Comparison of ENCODE assay signal across 24 mouse cellular contexts in genomic region chr5:17746520-17746919, GRCm38 (mm10).
DNase-seq lines count a peak whose midpoint lies in the region; ATAC-seq and TF ChIP-seq lines count a peak whose summit lies in the region.
"Had no signal": no experiment of that assay in that cellular context is flagged by ENCODE, and none has a peak within 500 bp of the region (broad histone marks: within the 10 kb centered on the region; RNA-seq: fewer than 3 reads in every experiment).

No protein-coding gene starts in this region.

- TF ChIP-seq EP300 in lung, postnatal 0 days (IDR thresholded peaks at IDR 0.05) = no peak

- H3K36me3 ChIP-seq in kidney, embryonic 15.5 days = no peaks in the 10 kb centered on the region
- H3K36me3 ChIP-seq in kidney, adult 2 months (ENCODE audit: control insufficient read depth, insufficient read depth, low read length) = no peaks in the 10 kb centered on the region
- no peaks in the 10 kb centered on the region for H3K36me3 ChIP-seq in lung, postnatal 0 days (ENCODE audit: insufficient read depth, low read length)
- no peaks in the 10 kb centered on the region for H3K36me3 ChIP-seq in intestine, embryonic 16.5 days (ENCODE audit: control insufficient read depth, insufficient read depth, low read length)
- H3K36me3 ChIP-seq in midbrain, embryonic 13.5 days = no peaks in the 10 kb centered on the region
- H3K36me3 ChIP-seq: forebrain, embryonic 12.5 days; liver, embryonic 15.5 days; midbrain, embryonic 15.5 days; neural tube, embryonic 13.5 days had no signal

- H3K9me3 ChIP-seq in kidney, embryonic 15.5 days (replicated peaks) = no peaks in the 10 kb centered on the region
- no peaks in the 10 kb centered on the region for H3K9me3 ChIP-seq in lung, postnatal 0 days (ENCODE audit: low read length)
- H3K9me3 ChIP-seq in intestine, embryonic 16.5 days (ENCODE audit: control insufficient read depth, low read length) = no peaks in the 10 kb centered on the region
- H3K9me3 ChIP-seq in midbrain, embryonic 13.5 days = no peaks in the 10 kb centered on the region
- H3K9me3 ChIP-seq: forebrain, embryonic 12.5 days; liver, embryonic 15.5 days; megakaryocyte, embryonic 14.5 days; midbrain, embryonic 15.5 days; neural tube, embryonic 13.5 days had no signal

- no peak overlapping the region for H3K9ac ChIP-seq in kidney, embryonic 15.5 days
- no peak overlapping the region for H3K9ac ChIP-seq in lung, postnatal 0 days (replicated peaks; ENCODE audit: low read depth)
- H3K9ac ChIP-seq in intestine, embryonic 16.5 days (ENCODE audit: low read depth, low read length) = no peak overlapping the region
- no peak overlapping the region for H3K9ac ChIP-seq in midbrain, embryonic 13.5 days (replicated peaks)
- H3K9ac ChIP-seq: forebrain, embryonic 12.5 days; liver, embryonic 15.5 days; midbrain, embryonic 15.5 days; neural tube, embryonic 13.5 days had no signal

- H3K27ac ChIP-seq in kidney, embryonic 15.5 days = no peak overlapping the region
- no peak overlapping the region for H3K27ac ChIP-seq in kidney, adult 2 months (ENCODE audit: insufficient read depth, low read depth, low read length)
- no peak overlapping the region for H3K27ac ChIP-seq in lung, postnatal 0 days (ENCODE audit: low read length)
- no peak overlapping the region for H3K27ac ChIP-seq in intestine, embryonic 16.5 days (ENCODE audit: low read length)
- H3K27ac ChIP-seq in midbrain, embryonic 13.5 days = no peak overlapping the region
- H3K27ac ChIP-seq: forebrain, embryonic 12.5 days; liver, embryonic 15.5 days; midbrain, embryonic 15.5 days; neural tube, embryonic 13.5 days had no signal

- peak; percentile 79 for ATAC-seq in kidney, embryonic 15.5 days (replicated peaks; ENCODE audit: low FRiP score)
- ATAC-seq in lung, postnatal 0 days = peak; percentile 32; the same call in 1 of the 2 replicates
- peak; percentile 68 for ATAC-seq in intestine, embryonic 16.5 days
- no peak for ATAC-seq in midbrain, embryonic 13.5 days
- ATAC-seq: hindbrain, embryonic 16.5 days; midbrain, embryonic 15.5 days had no signal

- DNase-seq in kidney, adult 2 months = no peak
- DNase-seq in lung, postnatal 0 days (ENCODE audit: low spot score) = peak; percentile 17
- DNase-seq in lung, postnatal 4 days = no peak
- no peak for DNase-seq in right cerebral cortex, postnatal 4 days
- DNase-seq: adrenal gland, postnatal 25 days; cerebellum, adult 8-10 months; cerebellum, postnatal 36 days; kidney, adult 11 months; layer of hippocampus, adult 9-11 months; liver; retina, postnatal 1 day; right cerebral cortex, postnatal 25 days; thymus, adult 18-20 months; thymus, postnatal 36 days had no signal

- no peak for TF ChIP-seq CTCF in kidney, adult 2 months (conservative IDR thresholded peaks at IDR 0.05; ENCODE audit: insufficient read depth, insufficient read length, low read depth, low read length)
- TF ChIP-seq CTCF in lung, postnatal 0 days (IDR thresholded peaks at IDR 0.05) = no peak

- no peaks in the 10 kb centered on the region for H3K27me3 ChIP-seq in kidney, embryonic 15.5 days
- H3K27me3 ChIP-seq in kidney, adult 2 months (replicated peaks; ENCODE audit: control insufficient read depth, insufficient read depth, low read length) = no peaks in the 10 kb centered on the region
- no peaks in the 10 kb centered on the region for H3K27me3 ChIP-seq in lung, postnatal 0 days (replicated peaks; ENCODE audit: insufficient read depth, low read length)
- H3K27me3 ChIP-seq in intestine, embryonic 16.5 days (replicated peaks; ENCODE audit: control insufficient read depth, insufficient read depth, low read length) = no peaks in the 10 kb centered on the region
- H3K27me3 ChIP-seq in midbrain, embryonic 13.5 days = no peaks in the 10 kb centered on the region
- H3K27me3 ChIP-seq: forebrain, embryonic 12.5 days; liver, embryonic 15.5 days; megakaryocyte, embryonic 14.5 days; midbrain, embryonic 15.5 days; neural tube, embryonic 13.5 days had no signal

- H3K4me2 ChIP-seq in kidney, embryonic 15.5 days = no peak overlapping the region
- no peak overlapping the region for H3K4me2 ChIP-seq in lung, postnatal 0 days (replicated peaks; ENCODE audit: low read depth, low read length)
- H3K4me2 ChIP-seq in intestine, embryonic 16.5 days (ENCODE audit: low read depth, low read length) = no peak overlapping the region
- no peak overlapping the region for H3K4me2 ChIP-seq in midbrain, embryonic 13.5 days (replicated peaks)
- H3K4me2 ChIP-seq: forebrain, embryonic 12.5 days; liver, embryonic 15.5 days; midbrain, embryonic 15.5 days; neural tube, embryonic 13.5 days had no signal

- no peak overlapping the region for H3K4me3 ChIP-seq in kidney, embryonic 15.5 days (replicated peaks)
- H3K4me3 ChIP-seq in kidney, adult 2 months (ENCODE audit: insufficient read depth, low read depth, low read length) = no peak overlapping the region
- no peak overlapping the region for H3K4me3 ChIP-seq in lung, postnatal 0 days (ENCODE audit: low read depth, low read length)
- H3K4me3 ChIP-seq in intestine, embryonic 16.5 days (ENCODE audit: low read length) = no peak overlapping the region
- H3K4me3 ChIP-seq in midbrain, embryonic 13.5 days (replicated peaks) = no peak overlapping the region
- H3K4me3 ChIP-seq: erythroblast, embryonic 14.5 days; forebrain, embryonic 12.5 days; liver, embryonic 15.5 days; megakaryocyte, embryonic 14.5 days; midbrain, embryonic 15.5 days; neural tube, embryonic 13.5 days had no signal

- TF ChIP-seq POLR2A in kidney, adult 2 months (IDR thresholded peaks at IDR 0.05; ENCODE audit: low read depth, low read length) = no peak

- H3K4me1 ChIP-seq in kidney, embryonic 15.5 days = peaks cover 4% of the 10 kb centered on the region; the same call in 1 of the 2 replicates
- H3K4me1 ChIP-seq in kidney, adult 2 months (ENCODE audit: control insufficient read depth, insufficient read depth, low read length) = no peaks in the 10 kb centered on the region
- no peaks in the 10 kb centered on the region for H3K4me1 ChIP-seq in lung, postnatal 0 days (ENCODE audit: insufficient read depth, low read depth, low read length)
- H3K4me1 ChIP-seq in intestine, embryonic 16.5 days (ENCODE audit: control insufficient read depth, insufficient read depth, low read length) = no peaks in the 10 kb centered on the region
- no peaks in the 10 kb centered on the region for H3K4me1 ChIP-seq in midbrain, embryonic 13.5 days (replicated peaks)
- H3K4me1 ChIP-seq: forebrain, embryonic 12.5 days; liver, embryonic 15.5 days; megakaryocyte, embryonic 14.5 days; midbrain, embryonic 15.5 days; neural tube, embryonic 13.5 days had no signal
